Mouse (Mus musculus): ENCODE results near the gene Slc41a2. TPM values are rescaled to one million over a fixed set of nuclear protein-coding genes. Genes with fewer than 3 reads are reported as not detected.
A peak's percentile ranks its signal among the peaks of the same experiment; 100 is the strongest.

The Slc41a2 gene
- polyA plus RNA-seq, 1 experiment from 2014 or later, result 1.6 TPM

GRCm38 (mm10) chr10:83202906-83203702 is 134.6 kb downstream of the Slc41a2 start:
- DNase-seq (ENCODE audit: low spot score), result no peak
- H3K36me3 ChIP-seq (ENCODE audit: control insufficient read depth, insufficient read depth, low read length), result no peaks in the 10 kb centered on the region
- no peak overlapping the region for H3K9ac ChIP-seq (ENCODE audit: low read length)
- H3K4me3 ChIP-seq (ENCODE audit: low read depth, low read length), result no peak overlapping the region
- no peaks in the 10 kb centered on the region for H3K4me1 ChIP-seq (replicated peaks; ENCODE audit: control insufficient read depth, insufficient read depth, low read length)
- no peaks in the 10 kb centered on the region for H3K27me3 ChIP-seq (replicated peaks; ENCODE audit: control insufficient read depth, insufficient read depth, low read length)
- H3K9me3 ChIP-seq (ENCODE audit: control insufficient read depth, low read length), result no peaks in the 10 kb centered on the region
- WGBS, result 87% methylated on average over 14 of the region's 14 CpGs
- ATAC-seq (replicated peaks; ENCODE audit: low FRiP score, low TSS enrichment, low read depth), result no peak
- H3K4me2 ChIP-seq (ENCODE audit: low read length), result no peak overlapping the region
- no peak overlapping the region for H3K27ac ChIP-seq (ENCODE audit: low read depth)

- no peaks in the 10 kb centered on the region for H3K27me3 ChIP-seq (replicated peaks; ENCODE audit: control insufficient read depth, insufficient read depth, low read length)
- WGBS, result 89% methylated on average over 7 of the region's 7 CpGs
- no peak overlapping the region for H3K4me2 ChIP-seq (ENCODE audit: low read length)
- no peaks in the 10 kb centered on the region for H3K36me3 ChIP-seq (ENCODE audit: control insufficient read depth, insufficient read depth, low read length)
- ATAC-seq (replicated peaks; ENCODE audit: low FRiP score, low TSS enrichment, low read depth) (no peak), DNase-seq (ENCODE audit: low spot score) (no peak)
- no peaks in the 10 kb centered on the region for H3K4me1 ChIP-seq (replicated peaks; ENCODE audit: control insufficient read depth, insufficient read depth, low read length)
- no peak overlapping the region for H3K4me3 ChIP-seq (ENCODE audit: low read depth, low read length)
- no peak overlapping the region for H3K27ac ChIP-seq (ENCODE audit: low read depth)
- H3K9ac ChIP-seq (ENCODE audit: low read length), result no peak overlapping the region
- H3K9me3 ChIP-seq (ENCODE audit: control insufficient read depth, low read length), result no peaks in the 10 kb centered on the region
These were observed 136.2 kb downstream of the Slc41a2 start for GRCm38 (mm10) chr10:83201525-83201924.

DNA sequence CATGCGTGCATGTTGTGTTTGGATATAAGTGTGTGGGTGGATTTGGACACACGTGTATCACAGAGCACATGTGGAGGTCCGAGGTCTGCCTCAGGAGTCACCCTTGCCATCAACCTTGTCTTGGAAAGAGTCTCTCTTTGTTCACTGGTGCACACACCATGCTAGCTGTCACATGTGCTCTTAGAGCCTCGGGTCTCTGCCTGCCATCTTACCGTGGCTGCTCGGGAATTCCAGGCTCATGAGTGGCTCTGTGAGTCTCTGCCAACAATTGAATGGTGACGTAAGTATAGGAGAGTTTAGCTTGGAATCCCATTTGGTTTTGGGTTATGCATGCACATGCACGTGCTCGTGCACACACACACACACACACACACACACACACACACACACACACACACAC is 138.4 kb downstream of the Slc41a2 start:
- H3K9ac ChIP-seq (ENCODE audit: low read length), result no peak overlapping the region
- ATAC-seq (replicated peaks; ENCODE audit: low FRiP score, low TSS enrichment, low read depth), result no peak
- H3K27ac ChIP-seq (ENCODE audit: low read depth), result no peak overlapping the region
- H3K9me3 ChIP-seq (ENCODE audit: control insufficient read depth, low read length), result no peaks in the 10 kb centered on the region
- DNase-seq (ENCODE audit: low spot score), result no peak
- WGBS, result 84% methylated on average over 9 of the region's 9 CpGs
- H3K27me3 ChIP-seq (replicated peaks; ENCODE audit: control insufficient read depth, insufficient read depth, low read length), result no peaks in the 10 kb centered on the region
- no peaks in the 10 kb centered on the region for H3K36me3 ChIP-seq (ENCODE audit: control insufficient read depth, insufficient read depth, low read length)
- no peak overlapping the region for H3K4me2 ChIP-seq (ENCODE audit: low read length)
- no peaks in the 10 kb centered on the region for H3K4me1 ChIP-seq (replicated peaks; ENCODE audit: control insufficient read depth, insufficient read depth, low read length)
- no peak overlapping the region for H3K4me3 ChIP-seq (ENCODE audit: low read depth, low read length)

DNA sequence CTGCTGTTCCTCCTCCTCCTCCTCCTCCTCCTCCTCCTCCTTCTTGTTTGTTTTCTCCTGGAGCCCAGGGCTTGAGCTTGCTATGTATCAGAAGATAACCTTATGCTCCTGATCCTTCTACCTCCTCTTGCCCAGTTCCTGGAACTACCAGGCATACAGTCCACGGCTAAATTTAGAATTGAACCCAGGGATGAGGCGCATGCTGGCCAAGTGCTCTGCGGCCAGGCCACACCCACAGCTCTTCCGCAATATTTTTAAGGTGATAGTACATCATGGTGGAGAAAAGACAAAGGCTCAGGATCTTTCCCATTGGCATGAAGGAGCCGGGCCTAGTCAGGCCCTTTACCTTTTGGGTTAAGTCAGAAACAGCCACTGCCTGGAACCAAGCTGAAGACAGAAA is 139.0 kb downstream of the Slc41a2 start:
- Histone ChIP-seq H3K36me3 (ENCODE audit: control insufficient read depth, insufficient read depth, low read length) (no peaks in the 10 kb centered on the region), H3K4me1 (replicated peaks; ENCODE audit: control insufficient read depth, insufficient read depth, low read length) (no peaks in the 10 kb centered on the region), H3K9ac (ENCODE audit: low read length) (no peak overlapping the region), H3K4me3 (ENCODE audit: low read depth, low read length) (no peak overlapping the region), H3K9me3 (ENCODE audit: control insufficient read depth, low read length) (no peaks in the 10 kb centered on the region), H3K4me2 (ENCODE audit: low read length) (no peak overlapping the region), H3K27me3 (replicated peaks; ENCODE audit: control insufficient read depth, insufficient read depth, low read length) (no peaks in the 10 kb centered on the region), H3K27ac (ENCODE audit: low read depth) (no peak overlapping the region)
- DNase-seq (ENCODE audit: low spot score) (no peak), ATAC-seq (replicated peaks; ENCODE audit: low FRiP score, low TSS enrichment, low read depth) (no peak)
- 65% methylated on average over 5 of the region's 5 CpGs for whole genome bisulfite sequencing

DNA sequence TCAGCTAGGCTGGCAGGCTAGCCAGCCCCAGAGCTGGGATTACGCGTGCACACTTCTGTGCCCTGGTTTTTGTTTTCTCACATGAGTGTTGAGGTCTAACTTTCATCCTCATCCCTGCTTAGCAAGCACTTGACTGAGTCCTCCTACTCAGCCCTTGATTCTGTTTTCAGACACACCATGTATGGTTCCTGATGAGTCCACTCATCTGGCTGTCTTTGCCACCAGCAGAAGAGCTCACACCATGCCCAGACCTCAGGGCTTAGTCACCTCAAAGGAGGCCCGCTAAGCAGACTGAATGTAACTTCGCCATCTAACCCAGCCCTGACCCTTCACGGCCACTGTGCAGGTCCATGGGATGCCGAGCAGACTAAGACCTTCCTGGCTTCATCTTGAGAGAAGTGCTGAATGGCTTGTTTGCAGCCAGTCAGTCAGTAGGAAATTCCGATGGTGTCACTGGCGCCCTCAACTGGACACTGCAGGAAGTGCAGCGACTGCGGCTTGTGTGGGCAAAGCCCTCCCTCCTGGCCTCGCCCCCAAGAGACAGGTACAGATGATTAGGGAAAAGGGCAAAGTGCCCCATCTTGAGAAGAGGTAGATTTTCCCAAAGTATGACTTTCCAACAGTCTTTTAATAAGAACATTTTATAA is 139.9 kb downstream of the Slc41a2 start:
- H3K27me3 ChIP-seq (replicated peaks; ENCODE audit: control insufficient read depth, insufficient read depth, low read length), result no peaks in the 10 kb centered on the region
- no peak overlapping the region for H3K4me2 ChIP-seq (ENCODE audit: low read length)
- DNase-seq (ENCODE audit: low spot score) (peak; percentile 87), ATAC-seq (replicated peaks; ENCODE audit: low FRiP score, low TSS enrichment, low read depth) (no peak)
- no peaks in the 10 kb centered on the region for H3K36me3 ChIP-seq (ENCODE audit: control insufficient read depth, insufficient read depth, low read length)
- H3K9ac ChIP-seq (ENCODE audit: low read length), result no peak overlapping the region
- no peak overlapping the region for H3K4me3 ChIP-seq (ENCODE audit: low read depth, low read length)
- 53% methylated on average over 11 of the region's 11 CpGs for WGBS
- H3K9me3 ChIP-seq (ENCODE audit: control insufficient read depth, low read length), result no peaks in the 10 kb centered on the region
- no peak overlapping the region for H3K27ac ChIP-seq (ENCODE audit: low read depth)
- H3K4me1 ChIP-seq (replicated peaks; ENCODE audit: control insufficient read depth, insufficient read depth, low read length), result no peaks in the 10 kb centered on the region

GRCm38 (mm10) chr10:83191982-83192381 is 145.7 kb downstream of the Slc41a2 start:
- Histone ChIP-seq H3K9me3 (ENCODE audit: control insufficient read depth, low read length) (no peaks in the 10 kb centered on the region), H3K4me1 (replicated peaks; ENCODE audit: control insufficient read depth, insufficient read depth, low read length) (no peaks in the 10 kb centered on the region), H3K9ac (ENCODE audit: low read length) (no peak overlapping the region), H3K27ac (ENCODE audit: low read depth) (no peak overlapping the region), H3K36me3 (ENCODE audit: control insufficient read depth, insufficient read depth, low read length) (no peaks in the 10 kb centered on the region), H3K4me2 (ENCODE audit: low read length) (no peak overlapping the region), H3K4me3 (ENCODE audit: low read depth, low read length) (no peak overlapping the region), H3K27me3 (replicated peaks; ENCODE audit: control insufficient read depth, insufficient read depth, low read length) (no peaks in the 10 kb centered on the region)
- WGBS, result 59% methylated on average over 6 of the region's 6 CpGs
- no peak for ATAC-seq (replicated peaks; ENCODE audit: low FRiP score, low TSS enrichment, low read depth)
- DNase-seq (ENCODE audit: low spot score), result no peak

DNA sequence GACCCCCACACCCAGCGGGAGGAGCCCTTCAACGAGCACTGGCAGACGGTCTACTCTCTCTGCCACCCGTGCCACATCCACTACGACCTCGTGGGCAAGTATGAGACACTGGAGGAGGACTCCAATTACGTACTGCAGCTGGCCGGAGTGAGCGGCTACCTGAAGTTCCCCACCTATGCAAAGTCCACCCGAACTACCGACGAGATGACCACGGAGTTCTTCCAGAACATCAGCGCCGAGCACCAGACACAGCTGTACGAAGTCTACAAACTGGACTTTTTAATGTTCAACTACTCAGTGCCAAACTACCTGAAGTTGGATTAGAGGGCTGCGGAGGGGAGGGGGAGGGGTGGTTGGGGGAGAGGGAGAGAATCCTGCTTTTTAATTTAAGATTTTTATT is 146.2 kb downstream of the Slc41a2 start:
- Histone ChIP-seq H3K9ac (ENCODE audit: low read length) (no peak overlapping the region), H3K27ac (ENCODE audit: low read depth) (no peak overlapping the region), H3K9me3 (ENCODE audit: control insufficient read depth, low read length) (no peaks in the 10 kb centered on the region), H3K4me2 (ENCODE audit: low read length) (no peak overlapping the region), H3K36me3 (ENCODE audit: control insufficient read depth, insufficient read depth, low read length) (no peaks in the 10 kb centered on the region), H3K27me3 (replicated peaks; ENCODE audit: control insufficient read depth, insufficient read depth, low read length) (no peaks in the 10 kb centered on the region), H3K4me1 (replicated peaks; ENCODE audit: control insufficient read depth, insufficient read depth, low read length) (no peaks in the 10 kb centered on the region), H3K4me3 (ENCODE audit: low read depth, low read length) (no peak overlapping the region)
- ATAC-seq (replicated peaks; ENCODE audit: low FRiP score, low TSS enrichment, low read depth) (no peak), DNase-seq (ENCODE audit: low spot score) (no peak)
- WGBS, result 96% methylated on average over 17 of the region's 17 CpGs

- Histone ChIP-seq H3K4me2 (ENCODE audit: low read length) (no peak overlapping the region), H3K9me3 (ENCODE audit: control insufficient read depth, low read length) (no peaks in the 10 kb centered on the region), H3K27me3 (replicated peaks; ENCODE audit: control insufficient read depth, insufficient read depth, low read length) (no peaks in the 10 kb centered on the region), H3K4me1 (replicated peaks; ENCODE audit: control insufficient read depth, insufficient read depth, low read length) (peaks cover 6% of the 10 kb centered on the region; the same call in 1 of the 2 replicates), H3K36me3 (ENCODE audit: control insufficient read depth, insufficient read depth, low read length) (no peaks in the 10 kb centered on the region), H3K4me3 (ENCODE audit: low read depth, low read length) (no peak overlapping the region), H3K9ac (ENCODE audit: low read length) (no peak overlapping the region), H3K27ac (ENCODE audit: low read depth) (no peak overlapping the region)
- DNase-seq (ENCODE audit: low spot score) (no peak), ATAC-seq (replicated peaks; ENCODE audit: low FRiP score, low TSS enrichment, low read depth) (no peak)
- WGBS, result 95% methylated on average over 5 of the region's 5 CpGs
These were observed 148.6 kb downstream of the Slc41a2 start for GRCm38 (mm10) chr10:83189071-83189470.

GRCm38 (mm10) chr10:83186984-83187383 is 150.7 kb downstream of the Slc41a2 start:
- peaks cover 10% of the 10 kb centered on the region; the same call in 1 of the 2 replicates for H3K4me1 ChIP-seq (replicated peaks; ENCODE audit: control insufficient read depth, insufficient read depth, low read length)
- H3K9ac ChIP-seq (ENCODE audit: low read length), result no peak overlapping the region
- H3K27ac ChIP-seq (ENCODE audit: low read depth), result no peak overlapping the region
- H3K4me2 ChIP-seq (ENCODE audit: low read length), result no peak overlapping the region
- ATAC-seq (replicated peaks; ENCODE audit: low FRiP score, low TSS enrichment, low read depth) (no peak), DNase-seq (ENCODE audit: low spot score) (no peak)
- no peaks in the 10 kb centered on the region for H3K9me3 ChIP-seq (ENCODE audit: control insufficient read depth, low read length)
- no peak overlapping the region for H3K4me3 ChIP-seq (ENCODE audit: low read depth, low read length)
- no peaks in the 10 kb centered on the region for H3K36me3 ChIP-seq (ENCODE audit: control insufficient read depth, insufficient read depth, low read length)
- no peaks in the 10 kb centered on the region for H3K27me3 ChIP-seq (replicated peaks; ENCODE audit: control insufficient read depth, insufficient read depth, low read length)
- WGBS, result 46% methylated on average over 5 of the region's 5 CpGs
